Mouse (Mus musculus): ENCODE data around the gene Zfp933.
A peak's percentile ranks its signal among the peaks of the same experiment; 100 is the strongest.
"Not testable (repeated sequence)": the region's sequence is repeated elsewhere in the genome, so short reads cannot be mapped to it uniquely, and the experiment has no call there.

Zfp933 gene

GRCm38 (mm10) chr4:147850776-147851175 is 2.6 kb upstream of the Zfp933 start:
- no peak for DNase-seq

GRCm38 (mm10) chr4:147848584-147848991 is 422 bp upstream of the Zfp933 start:
- DNase-seq: no peak

GRCm38 (mm10) chr4:147842871-147843270 is 5.3 kb downstream of the Zfp933 start:
- no peak for DNase-seq

GRCm38 (mm10) chr4:147839282-147839681 is 8.9 kb downstream of the Zfp933 start:
- peak in 1 of 2 experiments; percentile 5 for DNase-seq

GRCm38 (mm10) chr4:147824389-147824788 is 23.8 kb downstream of the Zfp933 start:
- DNase-seq: no peak

- not testable (repeated sequence) for DNase-seq
These were observed 26.8 kb downstream of the Zfp933 start for GRCm38 (mm10) chr4:147821414-147821813.

GRCm38 (mm10) chr4:147819659-147820058 is 28.5 kb downstream of the Zfp933 start:
- DNase-seq: not testable (repeated sequence)

GRCm38 (mm10) chr4:147814592-147815167 is 33.5 kb downstream of the Zfp933 start:
- no peak for DNase-seq

GRCm38 (mm10) chr4:147813249-147813765 is 34.9 kb downstream of the Zfp933 start:
- DNase-seq: no peak

- not testable (repeated sequence) for DNase-seq
These were observed 38.2 kb downstream of the Zfp933 start for GRCm38 (mm10) chr4:147809966-147810304.

- not testable (repeated sequence) for DNase-seq
These were observed 38.7 kb downstream of the Zfp933 start, which contains the start of gene Zfp984 for GRCm38 (mm10) chr4:147809292-147809965. Gene Zfp984 (minus strand): TSS chr4:147809788.

GRCm38 (mm10) chr4:147808483-147808882 is 39.7 kb downstream of the Zfp933 start:
- DNase-seq: not testable (repeated sequence)

- not testable (repeated sequence) for DNase-seq
These were observed 52.9 kb downstream of the Zfp933 start for GRCm38 (mm10) chr4:147795308-147795707.

- not testable (repeated sequence) for DNase-seq
These were observed 54.0 kb downstream of the Zfp933 start for GRCm38 (mm10) chr4:147794026-147794665.

- not testable (repeated sequence) for DNase-seq
These were observed 54.7 kb downstream of the Zfp933 start for GRCm38 (mm10) chr4:147793390-147793916.

- not testable (repeated sequence) for DNase-seq
These were observed 56.4 kb downstream of the Zfp933 start for GRCm38 (mm10) chr4:147791729-147792128.
